Mouse (Mus musculus): ENCODE measurements at regions not wholly inside any gene's neighbourhood (a gene's known extent, or its start where the extent isn't known, plus 50 kb on each side); places are given as distances from the start of the nearest gene placed in this dataset.
"Not testable (repeated sequence)": the region's sequence is repeated elsewhere in the genome, so short reads cannot be mapped to it uniquely, and the experiment has no call there.

GRCm38 (mm10) chr4:55644895-55645294 lies 112.6 kb upstream of the Klf4 start:
- Histone ChIP-seq H3K27me3 (replicated peaks; ENCODE audit: control insufficient read depth, insufficient read depth, low read length) (no peaks in the 10 kb centered on the region; the same call in 1 of the 2 replicates), H3K9me3 (ENCODE audit: control insufficient read depth, low read length) (no peaks in the 10 kb centered on the region), H3K4me1 (ENCODE audit: control insufficient read depth, insufficient read depth, low read depth, low read length) (no peaks in the 10 kb centered on the region; the same call in 1 of the 2 replicates), H3K4me3 (ENCODE audit: low read length) (no peak overlapping the region), H3K9ac (ENCODE audit: low read depth, low read length) (no peak overlapping the region), H3K27ac (ENCODE audit: low read depth, low read length) (no peak overlapping the region), H3K4me2 (ENCODE audit: low read length) (no peak overlapping the region), H3K36me3 (ENCODE audit: control insufficient read depth, insufficient read depth, low read length) (no peaks in the 10 kb centered on the region)
- 78% methylated on average over 2 of the region's 2 CpGs for WGBS
- ATAC-seq, result no peak

GRCm38 (mm10) chr4:55634946-55635511 lies 102.8 kb upstream of the Klf4 start:
- H3K4me3 ChIP-seq (ENCODE audit: low read length), result no peak overlapping the region
- H3K4me2 ChIP-seq (ENCODE audit: low read length), result no peak overlapping the region
- 92% methylated on average over 7 of the region's 7 CpGs for WGBS
- H3K4me1 ChIP-seq (ENCODE audit: control insufficient read depth, insufficient read depth, low read depth, low read length), result no peaks in the 10 kb centered on the region
- H3K36me3 ChIP-seq (ENCODE audit: control insufficient read depth, insufficient read depth, low read length), result no peaks in the 10 kb centered on the region
- ATAC-seq, result no peak
- H3K27ac ChIP-seq (ENCODE audit: low read depth, low read length), result no peak overlapping the region
- no peak overlapping the region for H3K9ac ChIP-seq (ENCODE audit: low read depth, low read length)
- no peaks in the 10 kb centered on the region for H3K27me3 ChIP-seq (replicated peaks; ENCODE audit: control insufficient read depth, insufficient read depth, low read length)
- H3K9me3 ChIP-seq (ENCODE audit: control insufficient read depth, low read length), result no peaks in the 10 kb centered on the region

- Histone ChIP-seq H3K4me2 (ENCODE audit: low read length) (no peak overlapping the region), H3K36me3 (ENCODE audit: control insufficient read depth, insufficient read depth, low read length) (no peaks in the 10 kb centered on the region), H3K9ac (ENCODE audit: low read depth, low read length) (no peak overlapping the region), H3K27me3 (replicated peaks; ENCODE audit: control insufficient read depth, insufficient read depth, low read length) (no peaks in the 10 kb centered on the region), H3K9me3 (ENCODE audit: control insufficient read depth, low read length) (no peaks in the 10 kb centered on the region), H3K27ac (ENCODE audit: low read depth, low read length) (no peak overlapping the region), H3K4me3 (ENCODE audit: low read length) (no peak overlapping the region), H3K4me1 (ENCODE audit: control insufficient read depth, insufficient read depth, low read depth, low read length) (no peaks in the 10 kb centered on the region)
- WGBS, result 81% methylated on average over 1 of the region's 1 CpGs
- no peak for ATAC-seq
Observed at GRCm38 (mm10) chr4:55631157-55631556, 98.9 kb upstream of the Klf4 start.

- not testable (repeated sequence) for H3K9ac ChIP-seq (ENCODE audit: low read depth, low read length); H3K4me2 ChIP-seq (ENCODE audit: low read length); H3K4me3 ChIP-seq (ENCODE audit: low read length); H3K27me3 ChIP-seq (replicated peaks; ENCODE audit: control insufficient read depth, insufficient read depth, low read length); H3K9me3 ChIP-seq (ENCODE audit: control insufficient read depth, low read length); ATAC-seq; H3K4me1 ChIP-seq (ENCODE audit: control insufficient read depth, insufficient read depth, low read depth, low read length); H3K27ac ChIP-seq (ENCODE audit: low read depth, low read length); H3K36me3 ChIP-seq (ENCODE audit: control insufficient read depth, insufficient read depth, low read length)
- 82% methylated on average over 4 of the region's 4 CpGs for WGBS
Observed at GRCm38 (mm10) chr4:55630215-55630614, 97.9 kb upstream of the Klf4 start.

- no peak for ATAC-seq
- H3K27me3 ChIP-seq (replicated peaks; ENCODE audit: control insufficient read depth, insufficient read depth, low read length), result no peaks in the 10 kb centered on the region
Observed at GRCm38 (mm10) chr4:55624779-55625178, 92.5 kb upstream of the Klf4 start.

GRCm38 (mm10) chr4:55623151-55623760 lies 91.0 kb upstream of the Klf4 start:
- WGBS, result 82% methylated on average over 4 of the region's 4 CpGs
- Histone ChIP-seq H3K9me3 (ENCODE audit: control insufficient read depth, low read length) (no peaks in the 10 kb centered on the region), H3K4me2 (ENCODE audit: low read length) (no peak overlapping the region), H3K9ac (ENCODE audit: low read depth, low read length) (no peak overlapping the region), H3K4me3 (ENCODE audit: low read length) (no peak overlapping the region), H3K27ac (ENCODE audit: low read depth, low read length) (no peak overlapping the region), H3K27me3 (replicated peaks; ENCODE audit: control insufficient read depth, insufficient read depth, low read length) (no peaks in the 10 kb centered on the region), H3K4me1 (ENCODE audit: control insufficient read depth, insufficient read depth, low read depth, low read length) (no peaks in the 10 kb centered on the region), H3K36me3 (ENCODE audit: control insufficient read depth, insufficient read depth, low read length) (no peaks in the 10 kb centered on the region)
- no peak for ATAC-seq

More at GRCm38 (mm10) chr4:55624779-55625178, 92.5 kb upstream of the Klf4 start:
- Histone ChIP-seq H3K4me3 (ENCODE audit: low read length) (no peak overlapping the region), H3K27ac (ENCODE audit: low read depth, low read length) (no peak overlapping the region), H3K4me1 (ENCODE audit: control insufficient read depth, insufficient read depth, low read depth, low read length) (no peaks in the 10 kb centered on the region), H3K36me3 (ENCODE audit: control insufficient read depth, insufficient read depth, low read length) (no peaks in the 10 kb centered on the region), H3K4me2 (ENCODE audit: low read length) (no peak overlapping the region), H3K9me3 (ENCODE audit: control insufficient read depth, low read length) (no peaks in the 10 kb centered on the region), H3K9ac (ENCODE audit: low read depth, low read length) (no peak overlapping the region)
- 93% methylated on average over 9 of the region's 9 CpGs for WGBS

GRCm38 (mm10) chr4:55622651-55623050 lies 90.4 kb upstream of the Klf4 start:
- Histone ChIP-seq H3K27me3 (replicated peaks; ENCODE audit: control insufficient read depth, insufficient read depth, low read length) (no peaks in the 10 kb centered on the region), H3K27ac (ENCODE audit: low read depth, low read length) (no peak overlapping the region), H3K36me3 (ENCODE audit: control insufficient read depth, insufficient read depth, low read length) (no peaks in the 10 kb centered on the region), H3K4me2 (ENCODE audit: low read length) (no peak overlapping the region), H3K9ac (ENCODE audit: low read depth, low read length) (no peak overlapping the region), H3K9me3 (ENCODE audit: control insufficient read depth, low read length) (no peaks in the 10 kb centered on the region), H3K4me3 (ENCODE audit: low read length) (no peak overlapping the region), H3K4me1 (ENCODE audit: control insufficient read depth, insufficient read depth, low read depth, low read length) (no peaks in the 10 kb centered on the region)
- 67% methylated on average over 4 of the region's 4 CpGs for WGBS
- no peak for ATAC-seq

- Histone ChIP-seq H3K36me3 (ENCODE audit: control insufficient read depth, insufficient read depth, low read length) (no peaks in the 10 kb centered on the region), H3K4me3 (ENCODE audit: low read length) (no peak overlapping the region), H3K4me1 (ENCODE audit: control insufficient read depth, insufficient read depth, low read depth, low read length) (no peaks in the 10 kb centered on the region), H3K27ac (ENCODE audit: low read depth, low read length) (no peak overlapping the region), H3K27me3 (replicated peaks; ENCODE audit: control insufficient read depth, insufficient read depth, low read length) (no peaks in the 10 kb centered on the region), H3K9ac (ENCODE audit: low read depth, low read length) (no peak overlapping the region), H3K9me3 (ENCODE audit: control insufficient read depth, low read length) (no peaks in the 10 kb centered on the region), H3K4me2 (ENCODE audit: low read length) (no peak overlapping the region)
- WGBS, result 87% methylated on average over 3 of the region's 3 CpGs
- no peak for ATAC-seq
Observed at GRCm38 (mm10) chr4:55619891-55620290, 87.6 kb upstream of the Klf4 start.

GRCm38 (mm10) chr4:55615808-55616207 lies 83.5 kb upstream of the Klf4 start:
- Histone ChIP-seq H3K27ac (ENCODE audit: low read depth, low read length) (no peak overlapping the region), H3K9me3 (ENCODE audit: control insufficient read depth, low read length) (no peaks in the 10 kb centered on the region), H3K4me3 (ENCODE audit: low read length) (no peak overlapping the region), H3K36me3 (ENCODE audit: control insufficient read depth, insufficient read depth, low read length) (no peaks in the 10 kb centered on the region), H3K9ac (ENCODE audit: low read depth, low read length) (no peak overlapping the region), H3K4me2 (ENCODE audit: low read length) (no peak overlapping the region), H3K4me1 (ENCODE audit: control insufficient read depth, insufficient read depth, low read depth, low read length) (no peaks in the 10 kb centered on the region), H3K27me3 (replicated peaks; ENCODE audit: control insufficient read depth, insufficient read depth, low read length) (no peaks in the 10 kb centered on the region)
- ATAC-seq, result no peak
- WGBS, result 80% methylated on average over 6 of the region's 6 CpGs

All from hindbrain, embryonic 16.5 days (tissue).